Mouse (Mus musculus): ENCODE results near the gene Tenm3.

Tenm3 gene

DNA sequence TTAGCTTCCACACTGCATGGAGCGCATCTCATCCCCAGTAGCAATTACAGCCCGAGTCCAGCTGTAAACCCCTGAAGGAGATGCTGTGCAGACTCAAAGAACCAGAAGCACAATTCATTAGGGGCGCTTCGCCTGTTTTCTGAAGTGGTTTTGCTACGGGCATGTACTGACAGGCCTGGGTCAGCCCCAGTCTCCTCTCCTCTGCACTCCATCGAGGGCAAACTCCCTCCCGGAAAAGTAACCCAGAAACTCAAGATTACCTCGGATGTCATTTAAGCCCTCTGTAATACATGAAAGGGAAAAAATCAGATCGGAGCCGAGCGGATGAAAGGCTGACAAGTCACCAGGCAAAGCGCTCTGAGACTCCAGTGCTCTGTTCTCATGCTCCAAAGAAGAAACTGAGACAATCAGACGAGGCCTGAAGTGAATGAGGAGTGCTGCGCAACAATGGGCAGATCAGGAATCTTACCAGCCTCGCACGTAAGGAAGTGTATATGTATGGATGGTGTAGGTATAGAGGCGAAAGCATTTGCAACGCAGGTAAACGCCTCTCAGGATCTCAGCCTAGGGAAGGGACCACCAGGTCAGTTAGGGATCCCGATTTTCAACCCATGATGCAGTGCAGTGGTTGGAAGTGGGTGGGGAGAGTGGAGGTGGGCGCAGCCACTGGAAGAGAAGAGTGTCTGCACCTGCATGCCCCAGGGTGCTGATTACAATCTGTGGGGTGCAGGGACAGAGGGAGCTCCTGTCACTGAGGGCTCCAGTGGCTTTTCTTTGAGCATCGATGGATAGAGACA lies 387.2 kb downstream of the Tenm3 start:
- in situ Hi-C loops (cut with MboI, MseI), result no loop called here

DNA sequence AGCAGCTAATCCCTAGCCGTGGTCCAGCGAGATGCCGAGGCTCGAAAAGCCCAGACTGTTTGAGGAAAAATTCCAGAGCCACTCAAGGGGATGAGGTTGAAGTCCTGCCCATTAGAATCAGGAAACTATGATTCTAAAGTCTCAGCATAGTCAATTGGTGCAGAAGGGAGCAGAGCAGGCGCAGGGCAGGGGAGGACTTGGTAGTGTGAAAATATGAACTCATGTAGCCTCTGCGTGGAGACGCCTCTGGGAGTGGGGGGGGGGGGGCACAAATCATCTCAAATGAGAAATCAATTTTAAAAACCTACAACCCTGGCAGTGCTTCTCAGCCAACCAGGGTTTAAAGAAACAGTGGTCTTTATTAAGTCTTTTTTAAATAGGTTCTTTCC lies 392.5 kb downstream of the Tenm3 start:
- in situ Hi-C loops (cut with MboI, MseI), result no loop called here

DNA sequence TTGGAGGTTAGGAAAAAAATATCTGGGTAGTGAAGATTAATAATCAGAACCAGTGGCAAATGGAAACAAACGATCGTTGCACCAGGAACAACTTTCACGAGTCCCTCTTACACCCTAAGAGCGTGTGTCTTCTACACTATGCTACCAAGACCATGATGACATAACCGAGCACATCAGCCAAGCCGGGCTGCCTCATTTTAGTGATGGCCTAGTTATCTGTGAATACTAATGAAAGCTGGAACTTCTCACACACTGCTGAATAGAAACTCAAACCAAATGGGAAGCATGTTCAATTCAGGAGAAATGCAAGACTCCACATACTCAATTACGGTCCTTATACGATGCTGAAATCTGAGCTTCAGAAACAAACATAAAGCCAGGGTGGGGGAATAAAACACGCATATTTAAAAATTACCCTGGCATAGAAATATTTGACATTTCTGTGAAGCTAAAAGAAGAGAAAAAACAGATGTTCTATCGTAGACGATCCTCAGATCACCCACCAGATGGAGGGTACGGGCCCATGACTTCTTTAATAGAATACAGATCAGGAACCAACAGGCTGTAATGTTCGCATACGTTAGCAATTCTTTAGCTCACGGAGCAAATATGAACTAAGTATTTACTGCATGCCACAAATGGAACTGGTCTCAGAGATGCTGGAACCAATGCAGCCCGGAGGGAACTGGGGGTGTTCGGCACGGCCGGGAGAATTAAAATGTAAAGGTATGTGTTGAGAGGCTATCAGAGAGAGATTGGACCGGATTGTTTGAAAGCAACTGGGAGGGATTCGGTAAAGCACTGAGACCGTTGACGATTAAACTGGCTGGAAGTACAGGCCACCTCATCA lies 393.1 kb downstream of the Tenm3 start:
- in situ Hi-C loops (cut with MboI, MseI), result no loop called here

- in situ Hi-C loops (cut with MboI, MseI), result no loop called here
Observed at GRCm38 (mm10) chr8:48449625-48450024, 394.1 kb downstream of the Tenm3 start.

GRCm38 (mm10) chr8:48445690-48446089 lies 398.1 kb downstream of the Tenm3 start:
- in situ Hi-C loops (cut with MboI, MseI), result no loop called here

DNA sequence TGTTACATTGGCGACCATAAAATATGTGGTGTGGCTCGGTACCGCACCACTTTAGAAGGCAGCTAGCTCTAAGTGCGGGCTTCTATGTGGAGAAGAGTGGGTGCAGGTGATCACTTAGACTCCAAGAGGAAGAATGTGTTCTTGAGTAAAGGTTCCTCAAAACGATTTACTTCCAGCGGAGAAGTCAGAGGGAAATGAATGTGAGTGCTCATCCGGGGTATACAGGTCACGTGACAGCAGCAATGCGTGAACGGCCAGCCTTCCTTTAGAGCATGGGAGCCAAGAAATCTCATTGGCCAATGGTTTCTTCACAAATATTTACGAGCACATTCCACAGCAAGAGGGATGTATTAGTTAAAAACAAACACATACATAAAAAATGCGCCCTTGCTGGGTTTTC lies 404.3 kb downstream of the Tenm3 start:
- in situ Hi-C loops (cut with MboI, MseI), result no loop called here

GRCm38 (mm10) chr8:48437523-48438207 lies 406.1 kb downstream of the Tenm3 start:
- in situ Hi-C loops (cut with MboI, MseI), result no loop called here

DNA sequence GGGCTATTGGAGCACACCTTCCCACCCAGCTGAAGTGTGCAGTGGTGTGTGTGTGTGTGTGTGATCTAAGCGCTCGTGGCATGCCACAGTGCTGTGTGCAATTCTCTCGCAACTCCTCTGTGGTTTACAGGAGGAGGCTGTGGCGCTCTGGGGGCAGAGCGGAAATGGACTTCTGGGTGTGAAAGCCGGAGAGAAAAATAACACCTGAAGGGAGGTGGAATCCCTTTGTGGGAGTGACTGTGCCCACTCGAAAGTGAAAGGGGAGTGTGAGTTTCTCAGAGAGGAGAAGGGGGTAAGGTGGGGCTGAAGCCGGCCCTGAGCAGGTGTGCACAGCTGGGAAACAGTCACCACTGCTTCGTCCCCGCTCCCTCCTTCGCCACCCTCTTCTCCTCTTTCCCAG lies 418.6 kb downstream of the Tenm3 start:
- in situ Hi-C loops (cut with MboI, MseI), result no loop called here

- in situ Hi-C loops (cut with MboI, MseI), result no loop called here
Observed at GRCm38 (mm10) chr8:48417714-48418113, 426.0 kb downstream of the Tenm3 start.

DNA sequence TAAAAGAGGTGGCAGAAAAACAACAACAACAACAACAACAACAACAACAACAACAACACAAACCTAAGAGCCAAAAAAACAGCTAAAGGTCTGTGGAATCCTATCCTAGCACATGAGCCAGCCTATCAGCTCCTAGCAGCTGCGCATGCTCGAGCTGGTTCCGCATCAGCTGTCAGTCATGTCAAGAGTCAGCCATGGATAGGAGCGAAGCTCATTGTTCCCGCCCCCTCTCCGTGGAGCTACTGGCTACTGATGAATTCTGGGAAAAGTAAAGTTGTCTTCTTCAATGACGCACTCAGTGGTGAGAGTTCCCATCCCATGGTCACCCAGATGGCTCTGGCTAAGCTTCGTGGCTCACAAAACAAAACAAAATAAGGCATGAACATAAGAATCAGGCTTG lies 432.8 kb downstream of the Tenm3 start:
- in situ Hi-C loops (cut with MboI, MseI), result no loop called here

DNA sequence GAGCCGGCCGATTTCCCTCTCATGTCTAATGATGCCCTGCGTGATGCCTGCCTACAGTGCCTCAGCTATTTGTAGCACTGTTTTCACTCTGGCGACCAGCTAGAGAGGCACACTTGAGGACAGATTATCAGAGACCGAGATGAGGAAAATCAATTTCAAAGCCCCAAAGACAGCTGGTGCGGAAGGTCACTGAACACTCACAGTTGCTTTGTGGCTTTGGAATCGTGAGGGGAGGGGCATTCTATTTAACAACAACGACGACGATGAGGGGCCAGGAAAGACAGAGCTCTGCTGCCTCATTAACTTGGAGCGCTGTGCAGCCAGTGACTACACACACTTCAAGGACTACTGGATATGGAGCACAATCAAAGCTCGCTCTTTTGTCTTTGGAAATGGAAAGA lies 443.2 kb downstream of the Tenm3 start:
- in situ Hi-C loops (cut with MboI, MseI), result no loop called here

- in situ Hi-C loops (cut with MboI, MseI), result no loop called here
Observed at GRCm38 (mm10) chr8:48385833-48386232, 457.9 kb downstream of the Tenm3 start.

GRCm38 (mm10) chr8:48380035-48380434 lies 463.7 kb downstream of the Tenm3 start:
- in situ Hi-C loops (cut with MboI, MseI), result no loop called here

DNA sequence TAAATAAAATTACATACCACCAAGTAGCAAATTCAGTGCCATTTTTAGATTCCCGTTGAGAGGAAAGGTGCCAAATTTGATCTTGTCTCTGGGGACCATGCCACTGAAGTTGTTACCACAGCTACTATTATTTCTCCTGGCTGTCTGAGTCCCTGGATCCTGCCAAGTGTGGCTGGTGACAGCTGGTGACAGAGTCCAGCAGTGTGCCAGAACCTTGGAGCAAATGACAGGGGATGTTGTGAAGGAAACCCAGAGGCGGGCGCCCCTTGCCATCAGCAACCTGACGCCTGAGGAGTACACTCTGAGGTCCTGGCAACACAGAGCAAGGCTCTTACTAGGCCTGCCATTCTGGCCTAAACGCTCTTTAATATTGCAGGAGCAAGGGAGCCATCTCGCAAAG lies 467.0 kb downstream of the Tenm3 start:
- in situ Hi-C loops (cut with MboI, MseI), result no loop called here

- in situ Hi-C loops (cut with MboI, MseI), result no loop called here
Observed at GRCm38 (mm10) chr8:48375183-48375582, 468.6 kb downstream of the Tenm3 start.

DNA sequence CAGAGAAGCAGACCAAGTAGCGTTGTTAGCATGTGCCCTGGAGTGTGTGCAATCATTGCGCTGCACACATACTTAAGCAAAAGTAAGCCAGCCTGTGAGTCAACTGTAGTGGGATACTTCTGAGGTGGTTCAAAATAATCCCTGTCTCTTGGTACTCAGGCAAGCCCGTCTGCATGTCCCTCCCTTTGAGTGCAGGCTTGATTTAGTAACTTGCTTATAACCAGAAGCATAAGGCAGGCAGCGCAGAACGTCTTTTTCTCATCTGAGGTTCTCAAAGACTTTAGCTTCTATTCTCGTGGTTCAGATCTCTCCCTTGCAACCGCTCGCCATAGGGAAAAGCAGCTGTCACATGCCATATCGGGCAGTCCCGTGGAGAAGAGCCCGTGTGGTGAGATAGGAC lies 470.3 kb downstream of the Tenm3 start:
- in situ Hi-C loops (cut with MboI, MseI), result no loop called here

DNA sequence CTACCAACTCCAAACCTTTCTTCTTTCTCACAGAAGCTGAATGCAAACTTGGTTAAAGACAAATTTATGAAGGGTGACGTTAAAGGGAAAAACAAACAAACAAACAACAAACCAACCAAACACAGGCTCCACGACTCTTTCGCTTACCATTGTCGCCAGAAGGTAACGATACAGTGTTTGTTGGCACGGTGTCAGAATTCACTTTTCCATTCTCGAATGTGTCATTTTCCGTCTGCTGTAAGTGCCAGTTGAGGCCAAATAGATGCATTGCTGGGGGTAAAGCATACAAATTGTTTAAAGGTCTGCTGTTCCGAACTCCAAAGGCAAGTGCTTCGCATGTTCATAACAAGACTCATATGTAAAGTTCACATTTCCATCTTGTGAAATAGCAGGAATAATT lies 476.6 kb downstream of the Tenm3 start:
- in situ Hi-C loops (cut with MboI, MseI), result no loop called here

GRCm38 (mm10) chr8:48356849-48357248 lies 486.9 kb downstream of the Tenm3 start:
- in situ Hi-C loops (cut with MboI, MseI), result no loop called here

- in situ Hi-C loops (cut with MboI, MseI), result no loop called here
Observed at GRCm38 (mm10) chr8:48353458-48353857, 490.3 kb downstream of the Tenm3 start.

GRCm38 (mm10) chr8:48348901-48349300 lies 494.9 kb downstream of the Tenm3 start:
- in situ Hi-C loops (cut with MboI, MseI), result loop anchor here (25.0 kb wide), 1 partner anchor 1638 kb away; no protein-coding TSS in a partner anchor

DNA sequence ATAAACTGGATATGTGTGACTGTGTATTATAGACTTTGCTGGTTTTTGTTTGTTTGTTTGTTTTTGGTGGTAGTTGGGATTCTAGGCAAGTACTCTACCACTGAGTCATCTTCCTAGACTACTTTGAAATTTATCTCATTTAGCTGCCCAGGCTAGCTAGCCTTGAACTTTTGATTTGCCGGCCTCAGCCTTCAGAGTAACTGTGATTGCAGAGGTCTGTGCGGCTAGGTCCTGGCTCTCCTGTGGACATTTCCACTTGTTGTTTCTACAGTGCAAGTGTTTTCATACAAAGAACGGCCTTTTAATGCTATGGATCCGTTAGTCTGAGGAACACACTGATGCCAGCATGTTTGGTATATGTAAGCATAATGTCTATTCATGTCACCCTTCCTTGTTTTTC lies 495.4 kb downstream of the Tenm3 start:
- in situ Hi-C loops (cut with MboI, MseI), result loop anchor here (25.0 kb wide), 1 partner anchor 1639 kb away; no protein-coding TSS in a partner anchor

- in situ Hi-C loops (cut with MboI, MseI), result loop anchor here (25.0 kb wide), 1 partner anchor 1644 kb away; no protein-coding TSS in a partner anchor
Observed at GRCm38 (mm10) chr8:48343067-48343420, 500.7 kb downstream of the Tenm3 start.

All from T-helper 2 cell (primary cell).